Mouse (Mus musculus): ENCODE measurements at regions not wholly inside any gene's neighbourhood (a gene's known extent, or its start where the extent isn't known, plus 50 kb on each side); places are given as distances from the start of the nearest gene placed in this dataset.

DNA sequence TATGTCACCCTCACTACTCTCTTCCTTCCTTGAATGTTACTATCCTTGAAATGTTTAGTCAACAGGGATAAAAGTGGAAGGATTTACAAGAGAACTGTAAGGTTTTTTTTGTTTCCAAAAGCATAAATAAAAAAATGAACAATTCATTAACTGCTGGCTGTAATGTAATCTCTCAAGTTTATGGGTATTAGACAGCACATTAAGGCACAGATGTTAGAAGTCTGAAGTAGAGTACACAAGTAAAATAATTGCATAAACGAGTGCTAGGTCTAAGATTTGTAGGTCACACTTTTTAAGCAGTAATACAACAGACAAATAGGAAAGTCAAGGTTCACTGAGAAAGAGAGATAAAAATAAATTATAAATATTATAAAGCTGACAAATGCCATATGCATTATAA is 103.3 kb upstream of the Klf6 start:
- 93% methylated on average over 1 of the region's 1 CpGs for WGBS
- Histone ChIP-seq H3K9me3 (replicated peaks; ENCODE audit: control insufficient read depth, low read length, poor library complexity, severe bottlenecking) (0 out of 2 replicates have a peak, but pooled peaks cover 3% of the 10 kb centered on the region), H3K4me1 (ENCODE audit: control insufficient read depth, insufficient read depth, low read length) (no peaks in the 10 kb centered on the region), H3K27ac (ENCODE audit: low read length) (no peak overlapping the region), H3K4me2 (ENCODE audit: low read length) (no peak overlapping the region), H3K36me3 (ENCODE audit: control insufficient read depth, insufficient read depth, low read length) (no peaks in the 10 kb centered on the region), H3K27me3 (ENCODE audit: control insufficient read depth, insufficient read depth, low read depth, low read length) (no peaks in the 10 kb centered on the region), H3K9ac (ENCODE audit: low read depth, low read length) (no peak overlapping the region), H3K4me3 (ENCODE audit: low read depth, low read length) (no peak overlapping the region)
- ATAC-seq: no peak

DNA sequence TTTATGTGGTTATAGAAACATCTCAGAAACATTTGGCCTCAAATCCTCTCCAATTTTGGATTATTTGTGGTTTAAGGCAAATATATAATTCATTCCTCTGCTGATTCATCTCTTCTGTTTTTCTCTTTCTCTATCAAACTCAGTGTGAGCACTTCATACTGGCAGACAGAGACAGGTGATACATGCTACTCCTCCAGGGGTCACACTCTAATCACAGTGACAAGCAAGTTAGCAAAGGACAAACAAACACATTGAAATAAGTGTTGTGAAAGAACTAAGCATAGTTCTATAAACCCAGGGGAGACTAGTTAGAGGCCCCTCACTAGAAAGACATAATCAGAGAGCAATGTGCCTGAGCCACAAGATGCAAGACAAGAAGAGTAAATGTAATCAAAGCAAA is 101.3 kb upstream of the Klf6 start:
- no peak overlapping the region for H3K9ac ChIP-seq (ENCODE audit: low read depth, low read length)
- 0 out of 2 replicates have a peak, but pooled peaks cover 3% of the 10 kb centered on the region for H3K9me3 ChIP-seq (replicated peaks; ENCODE audit: control insufficient read depth, low read length, poor library complexity, severe bottlenecking)
- H3K27me3 ChIP-seq (ENCODE audit: control insufficient read depth, insufficient read depth, low read depth, low read length): no peaks in the 10 kb centered on the region
- no peaks in the 10 kb centered on the region for H3K36me3 ChIP-seq (ENCODE audit: control insufficient read depth, insufficient read depth, low read length)
- no peak overlapping the region for H3K4me3 ChIP-seq (ENCODE audit: low read depth, low read length)
- H3K4me1 ChIP-seq (ENCODE audit: control insufficient read depth, insufficient read depth, low read length): no peaks in the 10 kb centered on the region
- no peak for ATAC-seq
- H3K27ac ChIP-seq (ENCODE audit: low read length): no peak overlapping the region
- no peak overlapping the region for H3K4me2 ChIP-seq (ENCODE audit: low read length)

DNA sequence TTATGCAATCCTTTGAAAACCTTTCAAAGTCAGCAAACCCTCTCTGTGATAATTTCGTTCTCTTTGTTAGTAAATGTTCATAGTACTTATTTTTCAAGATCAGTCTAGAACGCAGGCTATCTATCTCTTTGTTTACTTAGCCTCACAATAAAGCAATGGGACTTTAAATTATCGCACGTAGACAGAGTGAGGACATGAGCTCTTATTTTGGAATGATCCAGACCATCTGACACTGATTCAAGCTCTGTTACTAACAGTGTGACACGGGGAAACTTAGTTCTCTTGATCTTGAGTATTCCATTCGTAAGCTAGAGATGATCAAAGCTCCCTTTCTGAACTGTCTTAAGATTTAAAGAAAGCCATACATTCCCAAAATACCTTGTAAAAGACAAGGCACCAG is 94.9 kb upstream of the Klf6 start:
- Histone ChIP-seq H3K4me1 (ENCODE audit: control insufficient read depth, insufficient read depth, low read length) (no peaks in the 10 kb centered on the region), H3K27ac (ENCODE audit: low read length) (no peak overlapping the region), H3K4me2 (ENCODE audit: low read length) (no peak overlapping the region), H3K27me3 (ENCODE audit: control insufficient read depth, insufficient read depth, low read depth, low read length) (no peaks in the 10 kb centered on the region), H3K9me3 (replicated peaks; ENCODE audit: control insufficient read depth, low read length, poor library complexity, severe bottlenecking) (0 out of 2 replicates have a peak, but pooled peaks cover 3% of the 10 kb centered on the region), H3K4me3 (ENCODE audit: low read depth, low read length) (no peak overlapping the region), H3K36me3 (ENCODE audit: control insufficient read depth, insufficient read depth, low read length) (no peaks in the 10 kb centered on the region), H3K9ac (ENCODE audit: low read depth, low read length) (no peak overlapping the region)
- 83% methylated on average over 6 of the region's 6 CpGs for WGBS
- ATAC-seq: no peak

DNA sequence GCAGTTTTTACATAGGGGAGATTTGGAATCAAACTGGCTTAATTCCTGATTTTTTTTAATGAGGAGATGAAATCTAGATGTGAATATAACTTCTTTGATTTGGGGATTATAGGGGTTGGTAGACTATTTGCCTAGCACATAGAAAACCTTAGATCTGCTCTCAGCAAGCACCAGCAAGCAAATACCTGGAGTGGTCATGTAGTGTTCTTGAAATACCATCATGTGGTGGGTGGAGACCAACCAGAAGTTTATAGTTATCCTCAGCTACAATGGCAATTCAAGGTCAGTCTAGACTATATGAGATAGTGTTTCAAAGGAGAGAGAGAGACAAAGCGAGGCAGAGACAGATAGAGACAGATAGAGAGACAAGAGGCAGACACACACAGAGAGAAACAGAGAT is 94.1 kb upstream of the Klf6 start:
- no peaks in the 10 kb centered on the region for H3K36me3 ChIP-seq (ENCODE audit: control insufficient read depth, insufficient read depth, low read length)
- H3K27ac ChIP-seq (ENCODE audit: low read length): no peak overlapping the region
- H3K4me3 ChIP-seq (ENCODE audit: low read depth, low read length): no peak overlapping the region
- no peak overlapping the region for H3K4me2 ChIP-seq (ENCODE audit: low read length)
- no peaks in the 10 kb centered on the region for H3K9me3 ChIP-seq (replicated peaks; ENCODE audit: control insufficient read depth, low read length, poor library complexity, severe bottlenecking)
- H3K9ac ChIP-seq (ENCODE audit: low read depth, low read length): no peak overlapping the region
- WGBS: 97% methylated on average over 1 of the region's 1 CpGs
- ATAC-seq: no peak
- H3K4me1 ChIP-seq (ENCODE audit: control insufficient read depth, insufficient read depth, low read length): no peaks in the 10 kb centered on the region
- no peaks in the 10 kb centered on the region for H3K27me3 ChIP-seq (ENCODE audit: control insufficient read depth, insufficient read depth, low read depth, low read length)

DNA sequence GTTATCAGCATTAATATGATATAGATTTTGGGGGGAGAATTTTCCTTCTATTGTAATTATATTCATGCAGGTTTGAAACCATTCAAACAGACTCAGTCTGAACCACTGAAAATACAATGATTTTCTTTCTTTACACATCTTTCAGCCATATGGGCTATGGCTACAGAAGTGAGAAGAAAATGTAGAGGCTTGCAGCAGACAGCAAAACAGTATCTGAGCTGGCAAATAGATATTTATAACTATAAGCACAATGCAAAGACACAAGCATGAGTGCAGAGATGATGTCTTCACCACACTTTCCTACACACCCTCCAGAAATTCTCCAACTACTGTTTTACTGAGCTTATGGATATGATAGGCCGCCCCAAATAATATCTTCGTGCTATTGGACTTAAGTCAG is 92.6 kb upstream of the Klf6 start:
- no peak for ATAC-seq
- no peak overlapping the region for H3K9ac ChIP-seq (ENCODE audit: low read depth, low read length)
- no peaks in the 10 kb centered on the region for H3K4me1 ChIP-seq (ENCODE audit: control insufficient read depth, insufficient read depth, low read length)
- no peaks in the 10 kb centered on the region for H3K36me3 ChIP-seq (ENCODE audit: control insufficient read depth, insufficient read depth, low read length)
- no peak overlapping the region for H3K27ac ChIP-seq (ENCODE audit: low read length)
- H3K4me2 ChIP-seq (ENCODE audit: low read length): no peak overlapping the region
- H3K4me3 ChIP-seq (ENCODE audit: low read depth, low read length): no peak overlapping the region
- no peaks in the 10 kb centered on the region for H3K27me3 ChIP-seq (ENCODE audit: control insufficient read depth, insufficient read depth, low read depth, low read length)
- no peaks in the 10 kb centered on the region for H3K9me3 ChIP-seq (replicated peaks; ENCODE audit: control insufficient read depth, low read length, poor library complexity, severe bottlenecking)
- WGBS: 93% methylated on average over 2 of the region's 2 CpGs

DNA sequence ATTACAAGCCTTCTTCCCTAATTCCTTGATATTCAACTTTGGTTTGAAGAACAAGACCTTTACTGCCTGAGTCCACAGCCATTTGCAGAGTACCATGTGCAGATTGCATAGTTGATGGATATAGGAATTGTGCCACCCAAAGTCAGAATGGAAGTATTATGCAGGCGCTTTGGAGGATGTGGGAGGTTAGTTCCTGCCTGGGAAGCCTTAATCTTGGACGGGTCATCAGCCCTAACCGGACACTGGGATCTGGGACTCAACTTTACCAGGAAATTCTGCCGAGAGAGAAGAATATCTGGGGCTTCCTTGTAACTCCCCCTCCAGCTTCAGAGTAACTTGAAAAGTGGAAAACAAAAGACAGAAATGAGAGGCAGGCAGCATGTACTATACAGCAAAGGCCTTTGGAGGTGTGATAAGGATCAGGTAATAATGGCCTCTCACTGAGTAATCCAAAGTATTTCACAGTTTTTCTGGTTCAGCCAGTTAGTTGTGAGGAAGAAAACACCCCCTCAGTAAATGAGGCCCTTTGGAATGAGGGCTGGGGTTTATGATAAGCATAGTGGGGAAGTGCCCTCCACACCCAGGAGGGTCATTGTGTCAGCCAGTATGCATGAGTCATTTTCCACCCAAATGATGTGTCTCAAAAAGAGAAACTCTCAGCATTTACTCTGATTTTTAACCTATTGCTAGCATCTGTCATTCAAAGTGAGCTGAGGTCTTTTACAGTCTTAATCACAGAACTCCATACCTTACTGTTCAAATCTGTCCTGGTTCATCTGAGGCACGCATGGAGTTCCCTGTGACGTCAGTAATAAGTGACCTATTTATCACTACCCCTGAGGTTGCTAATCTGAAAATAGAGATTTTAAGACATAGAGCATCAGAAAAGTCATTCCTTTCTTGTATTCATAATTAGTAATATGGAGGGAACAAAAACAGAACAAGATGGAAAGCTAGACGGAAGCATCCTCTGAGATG is 91.7 kb upstream of the Klf6 start:
- no peak overlapping the region for H3K9ac ChIP-seq (ENCODE audit: low read depth, low read length)
- no peaks in the 10 kb centered on the region for H3K4me1 ChIP-seq (ENCODE audit: control insufficient read depth, insufficient read depth, low read length)
- H3K9me3 ChIP-seq (replicated peaks; ENCODE audit: control insufficient read depth, low read length, poor library complexity, severe bottlenecking): no peaks in the 10 kb centered on the region
- no peak overlapping the region for H3K27ac ChIP-seq (ENCODE audit: low read length)
- ATAC-seq: no peak
- no peaks in the 10 kb centered on the region for H3K27me3 ChIP-seq (ENCODE audit: control insufficient read depth, insufficient read depth, low read depth, low read length)
- no peak overlapping the region for H3K4me2 ChIP-seq (ENCODE audit: low read length)
- no peak overlapping the region for H3K4me3 ChIP-seq (ENCODE audit: low read depth, low read length)
- WGBS: 91% methylated on average over 7 of the region's 7 CpGs
- H3K36me3 ChIP-seq (ENCODE audit: control insufficient read depth, insufficient read depth, low read length): no peaks in the 10 kb centered on the region

DNA sequence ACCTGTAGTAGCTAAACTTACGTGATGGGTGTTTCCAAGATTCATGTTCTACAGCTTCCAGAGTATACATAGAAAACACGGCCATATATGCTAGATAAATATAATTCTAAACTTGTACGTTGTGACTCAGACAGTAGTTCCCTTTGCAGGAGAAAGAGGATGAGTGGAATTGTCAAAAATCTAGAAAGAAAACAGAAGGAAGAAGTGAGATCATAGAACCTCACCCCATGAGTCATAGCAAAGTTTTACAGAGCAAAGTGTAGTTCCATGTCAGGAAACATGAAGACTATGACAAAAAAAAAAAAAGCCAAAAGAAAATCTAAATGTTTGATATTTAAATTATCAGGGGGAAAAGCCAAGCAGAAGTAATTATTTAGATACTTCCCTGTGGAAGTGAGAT is 87.5 kb upstream of the Klf6 start:
- no peaks in the 10 kb centered on the region for H3K27me3 ChIP-seq (ENCODE audit: control insufficient read depth, insufficient read depth, low read depth, low read length)
- no peak overlapping the region for H3K9ac ChIP-seq (ENCODE audit: low read depth, low read length)
- H3K36me3 ChIP-seq (ENCODE audit: control insufficient read depth, insufficient read depth, low read length): no peaks in the 10 kb centered on the region
- no peak overlapping the region for H3K27ac ChIP-seq (ENCODE audit: low read length)
- H3K4me3 ChIP-seq (ENCODE audit: low read depth, low read length): no peak overlapping the region
- no peak for ATAC-seq
- WGBS: 95% methylated on average over 3 of the region's 3 CpGs
- H3K9me3 ChIP-seq (replicated peaks; ENCODE audit: control insufficient read depth, low read length, poor library complexity, severe bottlenecking): no peaks in the 10 kb centered on the region
- no peaks in the 10 kb centered on the region for H3K4me1 ChIP-seq (ENCODE audit: control insufficient read depth, insufficient read depth, low read length)
- no peak overlapping the region for H3K4me2 ChIP-seq (ENCODE audit: low read length)

DNA sequence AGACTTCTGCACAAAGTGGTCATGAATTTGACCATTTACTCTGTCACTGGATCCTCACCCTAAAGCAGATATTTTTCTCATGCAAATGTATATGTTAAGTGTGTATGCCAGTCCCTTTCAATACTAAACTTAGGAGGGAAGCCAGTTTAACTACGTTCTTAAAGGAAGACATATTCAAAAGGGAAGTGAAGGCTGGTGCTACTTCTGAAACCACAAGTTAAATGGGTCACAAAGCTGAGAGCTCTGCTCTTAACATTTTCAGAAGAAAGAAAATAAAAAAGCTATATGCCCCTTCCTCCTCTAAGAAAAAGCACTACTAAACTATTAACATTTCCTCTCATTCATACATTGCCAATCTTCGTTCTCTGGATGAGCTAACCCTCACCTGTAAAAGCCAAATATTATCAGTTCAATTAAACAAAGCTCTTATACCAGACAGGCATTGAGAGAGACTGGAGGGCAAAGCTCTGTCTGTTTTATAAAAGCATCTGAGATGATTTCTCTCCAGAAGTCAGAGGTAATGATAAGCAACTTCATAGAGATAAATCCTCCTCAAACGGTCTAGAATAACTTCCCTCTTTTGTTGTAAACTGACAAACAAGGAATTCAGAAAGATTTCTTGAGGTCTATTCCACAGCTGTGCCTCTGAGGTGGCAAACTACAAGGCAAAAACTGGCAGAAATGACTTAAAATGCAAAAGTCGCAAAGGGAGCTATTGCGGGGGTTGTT is 82.7 kb upstream of the Klf6 start:
- no peak overlapping the region for H3K27ac ChIP-seq (ENCODE audit: low read length)
- H3K27me3 ChIP-seq (ENCODE audit: control insufficient read depth, insufficient read depth, low read depth, low read length): no peaks in the 10 kb centered on the region
- WGBS: 68% methylated on average over 5 of the region's 5 CpGs
- H3K36me3 ChIP-seq (ENCODE audit: control insufficient read depth, insufficient read depth, low read length): no peaks in the 10 kb centered on the region
- H3K9me3 ChIP-seq (replicated peaks; ENCODE audit: control insufficient read depth, low read length, poor library complexity, severe bottlenecking): no peaks in the 10 kb centered on the region
- no peaks in the 10 kb centered on the region for H3K4me1 ChIP-seq (ENCODE audit: control insufficient read depth, insufficient read depth, low read length)
- H3K4me3 ChIP-seq (ENCODE audit: low read depth, low read length): no peak overlapping the region
- H3K9ac ChIP-seq (ENCODE audit: low read depth, low read length): no peak overlapping the region
- ATAC-seq: no peak
- no peak overlapping the region for H3K4me2 ChIP-seq (ENCODE audit: low read length)

DNA sequence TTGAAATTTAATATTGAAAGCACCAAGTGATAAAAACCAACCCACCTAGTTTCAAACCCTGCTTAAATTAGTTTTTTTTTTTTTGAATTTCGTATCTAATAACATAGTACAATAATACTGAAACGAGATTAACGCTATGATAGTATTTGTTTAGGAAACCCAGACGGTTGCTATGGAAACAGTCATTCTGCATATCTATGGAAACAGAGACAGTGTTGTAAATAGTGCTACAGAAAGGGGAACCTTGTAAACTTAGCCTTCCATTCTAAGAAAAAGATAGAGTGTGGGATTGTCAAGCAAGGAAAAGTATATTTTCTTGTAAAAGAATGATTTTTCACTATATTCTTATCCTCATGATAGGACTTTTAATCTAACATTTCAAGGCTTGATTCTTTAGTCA is 81.9 kb upstream of the Klf6 start:
- H3K4me2 ChIP-seq (ENCODE audit: low read length): no peak overlapping the region
- H3K27me3 ChIP-seq (ENCODE audit: control insufficient read depth, insufficient read depth, low read depth, low read length): no peaks in the 10 kb centered on the region
- H3K9ac ChIP-seq (ENCODE audit: low read depth, low read length): no peak overlapping the region
- H3K9me3 ChIP-seq (replicated peaks; ENCODE audit: control insufficient read depth, low read length, poor library complexity, severe bottlenecking): no peaks in the 10 kb centered on the region
- H3K27ac ChIP-seq (ENCODE audit: low read length): no peak overlapping the region
- no peaks in the 10 kb centered on the region for H3K4me1 ChIP-seq (ENCODE audit: control insufficient read depth, insufficient read depth, low read length)
- H3K36me3 ChIP-seq (ENCODE audit: control insufficient read depth, insufficient read depth, low read length): no peaks in the 10 kb centered on the region
- ATAC-seq: peak; percentile 76; the same call in 1 of the 2 replicates
- H3K4me3 ChIP-seq (ENCODE audit: low read depth, low read length): no peak overlapping the region
- WGBS: 21% methylated on average over 4 of the region's 4 CpGs

All from midbrain, embryonic 16.5 days (tissue).